Mouse (Mus musculus) CH12F3 (cell line): Measurements from ENCODE around the gene Disc1.

Experiments used
- in situ Hi-C: fragments of 300-500 bp; cut with MboI; formaldehyde crosslinking; loops from 2 replicates; pipeline ENCODE4 v1.14.3; 2020; ENCODE audit warnings: low sequenced_read_pairs

Gene Disc1

GRCm38 (mm10) chr8:125053505-125054435, at the start of gene Disc1:
Disc1 (plus strand) TSS chr8:125054195.
- in situ Hi-C loops, result no loop called here

DNA sequence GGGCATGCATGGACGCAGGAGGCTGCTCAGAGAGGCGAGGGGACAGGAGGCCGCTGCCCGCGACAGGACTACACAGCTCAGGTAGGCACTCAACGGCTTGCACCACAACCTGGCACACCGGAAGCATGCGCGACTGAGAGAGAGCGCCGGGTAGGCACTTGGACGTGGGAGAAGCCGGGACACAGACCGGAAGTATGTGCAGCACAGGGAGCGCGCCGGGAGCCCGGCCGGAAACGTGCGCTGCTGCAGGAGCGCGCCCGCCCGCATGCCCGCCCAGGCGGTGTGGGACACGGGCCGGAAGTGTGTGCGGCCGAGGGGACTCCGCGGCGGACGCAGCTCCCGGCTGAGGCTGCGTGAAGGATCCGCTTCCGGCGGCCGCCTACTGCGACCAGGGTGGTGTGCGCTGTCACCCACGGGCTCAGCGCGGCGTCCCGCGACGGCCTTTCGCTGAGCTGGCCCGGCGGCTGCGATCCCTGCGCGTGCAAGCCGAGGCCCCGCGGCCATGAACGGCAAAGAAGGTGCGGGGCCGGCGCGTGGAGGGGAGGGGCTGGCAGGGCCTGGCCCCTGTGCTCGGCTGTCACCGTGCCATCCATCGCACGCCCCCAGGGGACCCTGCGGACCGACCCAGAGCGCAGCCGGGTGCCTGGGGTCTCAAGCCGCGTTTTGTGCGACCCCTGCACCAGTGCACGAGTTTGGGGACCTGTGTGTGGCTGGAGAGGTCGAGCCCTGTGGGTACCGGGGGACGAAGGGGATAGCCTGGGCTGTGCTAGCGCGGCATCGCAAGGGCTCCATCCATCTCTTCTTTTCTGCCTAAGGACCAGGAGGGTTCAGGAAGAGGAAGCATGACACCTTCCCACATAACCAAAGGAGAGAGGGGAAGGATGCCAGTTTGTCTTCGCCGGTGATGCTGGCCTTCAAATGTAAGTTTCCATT, 41.0 kb upstream of the Disc1 start, which contains the start of gene Tsnax:
Gene Tsnax, plus strand, starts transcription at position 303 of the 933 bp plus-strand sequence.
- in situ Hi-C loops, result no loop called here

- in situ Hi-C loops, result no loop called here
Observed at GRCm38 (mm10) chr8:125024085-125024484, 29.9 kb upstream of the Disc1 start.

- in situ Hi-C loops, result no loop called here
Observed at GRCm38 (mm10) chr8:125027211-125027610, 26.8 kb upstream of the Disc1 start.

GRCm38 (mm10) chr8:125028841-125029240, 25.2 kb upstream of the Disc1 start:
- in situ Hi-C loops, result no loop called here

- in situ Hi-C loops, result no loop called here
Observed at GRCm38 (mm10) chr8:125031276-125031675, 22.7 kb upstream of the Disc1 start.

DNA sequence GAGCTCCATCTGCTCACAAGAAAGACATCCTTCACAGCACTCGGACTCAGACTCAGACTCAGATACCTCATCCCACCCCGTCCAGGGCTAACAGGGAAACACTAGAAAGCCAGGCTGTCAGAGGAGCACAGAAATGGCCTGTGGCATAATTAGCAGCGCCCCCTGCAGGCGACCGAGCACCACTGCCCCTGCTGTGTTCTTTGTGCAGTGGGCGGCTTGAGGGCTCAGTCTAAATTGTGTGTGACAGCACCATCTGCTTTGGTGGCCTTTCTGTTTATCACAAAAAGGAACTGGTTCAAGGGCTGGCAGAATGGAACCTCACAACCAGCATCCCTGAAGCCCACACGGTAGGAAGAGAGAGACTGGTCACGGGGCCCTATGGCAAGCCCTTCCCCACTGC, 19.3 kb upstream of the Disc1 start:
- in situ Hi-C loops, result no loop called here

DNA sequence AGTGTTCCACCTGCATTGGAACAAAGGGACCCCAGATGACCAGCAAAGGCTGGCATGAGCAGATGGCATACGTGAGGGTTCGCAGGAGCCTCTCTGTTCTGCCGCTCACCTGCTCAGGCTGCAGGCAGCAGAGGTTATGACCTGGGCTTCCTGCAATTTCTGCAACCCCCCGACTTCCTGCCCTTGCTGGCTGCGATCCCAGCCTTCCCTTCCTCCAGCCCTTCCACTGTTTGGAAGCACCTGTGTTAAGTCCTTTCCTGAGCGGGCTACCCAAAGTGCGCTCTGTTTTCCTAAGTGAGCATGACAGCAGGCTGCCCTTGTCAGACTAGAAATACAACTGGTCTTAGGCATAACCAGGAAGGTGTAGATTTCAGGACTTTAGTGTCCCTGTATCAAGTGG, 16.9 kb upstream of the Disc1 start:
- in situ Hi-C loops, result no loop called here

DNA sequence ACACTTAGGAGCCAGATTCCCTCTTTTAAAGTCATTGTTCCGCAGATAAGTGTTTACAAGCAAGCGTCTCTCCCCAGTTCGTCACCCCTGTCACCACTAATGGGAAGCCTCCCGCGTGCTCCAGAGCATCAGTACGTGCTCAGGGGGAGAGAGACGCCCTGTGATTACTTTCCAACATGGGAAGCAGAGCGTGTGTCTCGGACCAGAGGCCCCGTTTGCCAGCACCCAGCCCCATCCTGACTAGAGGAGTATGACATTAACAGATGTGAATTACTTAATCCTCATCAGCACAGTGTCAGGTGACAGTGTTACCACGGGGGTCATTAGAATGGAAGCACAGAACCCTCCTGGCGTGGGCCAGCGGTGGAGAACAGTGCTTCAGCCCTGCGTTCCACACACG, 15.3 kb upstream of the Disc1 start:
- in situ Hi-C loops, result no loop called here

GRCm38 (mm10) chr8:125040587-125041375, 13.2 kb upstream of the Disc1 start:
- in situ Hi-C loops, result no loop called here

DNA sequence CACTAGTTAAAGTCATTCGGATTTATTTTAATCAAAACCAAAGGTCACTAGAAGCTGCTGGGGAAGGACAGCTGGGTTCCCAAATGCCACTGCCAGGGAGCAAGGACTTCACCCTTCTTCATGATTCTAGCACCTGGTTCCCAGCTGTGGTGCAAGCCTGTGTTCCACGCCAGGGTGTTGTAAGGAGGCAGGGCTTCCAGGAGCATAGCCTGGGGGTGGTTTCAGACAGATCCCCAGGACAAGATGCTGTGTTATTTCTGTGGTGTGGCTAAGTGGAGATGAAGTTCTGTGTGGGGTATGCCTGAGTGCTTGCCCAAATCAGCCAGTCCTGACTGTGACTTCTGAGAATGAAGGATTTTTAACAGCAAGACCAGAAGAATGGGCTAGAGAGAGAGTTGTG, 12.5 kb upstream of the Disc1 start:
- in situ Hi-C loops, result no loop called here

DNA sequence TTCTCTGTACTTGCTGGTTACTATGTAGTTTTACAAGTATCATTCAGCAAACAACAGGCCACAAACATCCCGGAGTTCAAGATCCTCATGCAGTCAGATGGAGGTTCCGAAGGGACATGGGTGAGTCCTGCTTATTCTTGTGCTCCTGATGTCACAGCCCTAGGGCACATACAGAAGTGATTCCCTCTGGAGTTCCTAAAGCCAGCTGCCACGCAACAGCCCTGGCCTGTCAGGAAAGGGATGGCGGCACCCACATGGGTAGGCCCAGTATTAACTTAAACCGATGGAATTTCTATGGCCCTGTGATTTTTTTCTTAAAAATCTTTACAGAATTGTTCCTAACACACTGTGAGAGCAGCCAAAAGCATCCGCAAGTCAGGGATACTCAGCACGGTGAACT, 10.6 kb upstream of the Disc1 start:
- in situ Hi-C loops, result no loop called here

GRCm38 (mm10) chr8:125043935-125044334, 10.1 kb upstream of the Disc1 start:
- in situ Hi-C loops, result no loop called here

- in situ Hi-C loops, result no loop called here
Observed at GRCm38 (mm10) chr8:125045760-125046159, 8.2 kb upstream of the Disc1 start.

GRCm38 (mm10) chr8:125049051-125049750, 4.8 kb upstream of the Disc1 start:
- in situ Hi-C loops, result no loop called here

DNA sequence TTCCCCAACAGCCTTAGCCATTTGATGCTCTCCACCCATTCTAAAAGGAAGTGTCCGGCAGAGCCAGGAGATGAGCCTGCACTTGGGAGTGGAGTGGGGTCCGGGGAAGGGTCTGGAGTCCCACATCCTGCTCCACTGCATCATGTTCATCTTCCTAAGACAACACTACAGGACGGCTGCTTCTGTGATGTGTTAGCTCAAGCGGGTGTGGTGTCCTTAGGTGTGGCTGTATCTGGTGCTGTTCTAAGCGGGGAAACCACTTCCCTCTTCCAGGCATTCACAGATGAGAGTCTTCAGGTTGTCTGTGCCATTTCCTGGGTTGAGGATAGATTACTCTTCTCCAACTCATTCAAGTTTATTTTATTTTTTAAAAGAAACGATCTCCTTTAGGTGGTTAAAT, 4.2 kb upstream of the Disc1 start:
- in situ Hi-C loops, result no loop called here

GRCm38 (mm10) chr8:125052026-125052425, 2.0 kb upstream of the Disc1 start:
- in situ Hi-C loops, result no loop called here

DNA sequence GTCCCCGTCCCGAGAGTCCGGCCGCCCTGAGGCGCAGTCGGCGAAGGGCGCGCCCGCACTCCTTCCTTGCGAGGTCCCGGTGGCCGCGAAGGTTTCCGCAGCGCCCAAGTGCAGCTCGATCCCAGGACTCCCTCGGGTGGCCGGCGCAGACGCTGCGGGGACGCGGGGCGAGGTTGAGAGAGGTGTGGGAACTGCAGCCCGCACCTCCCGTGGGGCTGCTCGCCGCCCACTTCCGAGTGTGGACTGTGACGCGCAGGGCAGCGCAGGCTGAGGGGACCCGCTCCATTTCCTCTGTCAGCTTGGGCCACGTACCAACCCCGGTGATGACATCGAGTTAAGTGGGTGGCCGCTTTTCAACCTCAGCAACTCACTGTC, 428 bp downstream of the Disc1 start:
- in situ Hi-C loops, result no loop called here

GRCm38 (mm10) chr8:125060904-125061303, 6.9 kb downstream of the Disc1 start:
- in situ Hi-C loops, result no loop called here

DNA sequence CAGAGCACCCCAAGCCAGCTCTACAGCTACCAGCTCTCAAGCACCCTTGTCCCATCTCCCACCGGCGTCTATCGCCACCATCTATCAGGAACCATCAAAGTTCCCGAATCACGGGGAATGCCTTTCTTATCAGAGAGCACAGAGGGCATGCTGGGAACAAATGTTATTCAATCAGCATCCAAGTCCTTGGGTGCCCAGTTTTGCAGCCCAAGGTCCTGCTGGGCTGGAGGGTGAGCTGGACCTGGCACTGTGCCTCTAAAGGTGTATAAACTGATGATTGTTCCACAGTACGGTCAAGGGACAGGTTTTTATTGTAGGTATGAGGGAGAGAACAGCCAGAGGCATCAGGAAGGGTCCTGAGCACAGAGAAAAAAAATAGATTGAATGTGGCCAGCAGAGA, 11.6 kb downstream of the Disc1 start:
- in situ Hi-C loops, result no loop called here
